Mouse (Mus musculus) embryonic facial prominence, embryonic 14.5 days (tissue): ENCODE results near the gene Dxo. TPM values are rescaled to one million over a fixed set of nuclear protein-coding genes. Genes with fewer than 3 reads are reported as not detected.
"Not testable (repeated sequence)": the region's sequence is repeated elsewhere in the genome, so short reads cannot be mapped to it uniquely, and the experiment has no call there.

Experiments used
- ATAC-seq: fragments of 200-750 bp; cut with Nextera tagmentation; 2 replicates; pipeline ENCODE4 v1.8.0; 2017; ENCODE audit warnings: low read depth, moderate number of reproducible peaks, moderate TSS enrichment
- DNase-seq: peaks from one replicate; pipeline ENCODE4 v3.0.0-alpha.2; 2015; ENCODE audit warnings: low spot score
- H3K27ac ChIP-seq: fragments of 300-500 bp; sonication (generic); replicated peaks from 2 replicates; pipeline ENCODE4 v1.5.1; 2014; ENCODE audit warnings: low read depth, mild to moderate bottlenecking, low read length, moderate library complexity
- H3K27me3 ChIP-seq: fragments of 300-500 bp; sonication (generic); replicated peaks from 2 replicates; pipeline ENCODE4 v1.6.1; 2014; ENCODE audit warnings: low read length; ENCODE audit not compliant: control insufficient read depth, insufficient read depth
- H3K36me3 ChIP-seq: fragments of 300-500 bp; sonication (generic); 2 replicates; pipeline ENCODE4 v1.6.1; 2014; ENCODE audit warnings: low read length, mixed read lengths; ENCODE audit not compliant: control insufficient read depth, insufficient read depth
- H3K4me1 ChIP-seq: fragments of 300-500 bp; sonication (generic); 2 replicates; pipeline ENCODE4 v1.6.1; 2014; ENCODE audit warnings: antibody characterized with exemption, low read length; ENCODE audit not compliant: control insufficient read depth, insufficient read depth
- H3K4me2 ChIP-seq: fragments of 300-500 bp; sonication (generic); 2 replicates; pipeline ENCODE4 v1.6.1; 2014; ENCODE audit warnings: low read depth, mild to moderate bottlenecking, low read length, moderate library complexity, mixed read lengths
- H3K4me3 ChIP-seq: fragments of 300-500 bp; sonication (generic); 2 replicates; pipeline ENCODE4 v1.5.1; 2014; ENCODE audit warnings: low read depth, mild to moderate bottlenecking, low read length
- H3K9ac ChIP-seq: fragments of 300-500 bp; sonication (generic); 2 replicates; pipeline ENCODE4 v1.6.1; 2014; ENCODE audit warnings: low read depth, mild to moderate bottlenecking, low read length, moderate library complexity, mixed read lengths
- H3K9me3 ChIP-seq: fragments of 300-500 bp; sonication (generic); 2 replicates; pipeline ENCODE4 v1.6.1; 2016; ENCODE audit warnings: low read length; ENCODE audit not compliant: control insufficient read depth
- WGBS: fragments of 180-500 bp; shearing (Covaris S2); extraction: QIAGEN DNeasy Blood & Tissue Kit; methylation state at CpG from one replicate; pipeline ENCODE4 v1.1.7; 2014; 5-methylcytosine and 5-hydroxymethylcytosine counted together
- polyA plus RNA-seq: library from polyadenylated mRNA; unstranded; fragments of >200 nt; fragmentation: Nextera tagmentation; extraction: Ambion mirVana; gene quantifications from 2 replicates; pipeline ENCODE4 v1.2.1, GENCODE M21; 2014

The Dxo gene
- polyA plus RNA-seq, 1 experiment from 2014 or later: 53.0 TPM

- ATAC-seq: no peak
- no peaks in the 10 kb centered on the region for H3K4me1 ChIP-seq
- no peaks in the 10 kb centered on the region for H3K9me3 ChIP-seq
- H3K27me3 ChIP-seq: no peaks in the 10 kb centered on the region
- H3K27ac ChIP-seq: no peak overlapping the region
- no peak overlapping the region for H3K4me2 ChIP-seq
- no peak for DNase-seq
- no peaks in the 10 kb centered on the region for H3K36me3 ChIP-seq
- 81% methylated on average over 14 of the region's 15 CpGs for WGBS
- no peak overlapping the region for H3K4me3 ChIP-seq
- no peak overlapping the region for H3K9ac ChIP-seq
Observed at GRCm38 (mm10) chr17:34811275-34811674, 25.5 kb upstream of the Dxo start.

- H3K36me3 ChIP-seq, DNase-seq, H3K4me1 ChIP-seq, H3K9me3 ChIP-seq, H3K27ac ChIP-seq, H3K4me2 ChIP-seq, H3K9ac ChIP-seq, H3K4me3 ChIP-seq, H3K27me3 ChIP-seq, ATAC-seq: not testable (repeated sequence)
- 67% methylated on average over 12 of the region's 12 CpGs for WGBS
Observed at GRCm38 (mm10) chr17:34813747-34814146, 23.1 kb upstream of the Dxo start.

DNA sequence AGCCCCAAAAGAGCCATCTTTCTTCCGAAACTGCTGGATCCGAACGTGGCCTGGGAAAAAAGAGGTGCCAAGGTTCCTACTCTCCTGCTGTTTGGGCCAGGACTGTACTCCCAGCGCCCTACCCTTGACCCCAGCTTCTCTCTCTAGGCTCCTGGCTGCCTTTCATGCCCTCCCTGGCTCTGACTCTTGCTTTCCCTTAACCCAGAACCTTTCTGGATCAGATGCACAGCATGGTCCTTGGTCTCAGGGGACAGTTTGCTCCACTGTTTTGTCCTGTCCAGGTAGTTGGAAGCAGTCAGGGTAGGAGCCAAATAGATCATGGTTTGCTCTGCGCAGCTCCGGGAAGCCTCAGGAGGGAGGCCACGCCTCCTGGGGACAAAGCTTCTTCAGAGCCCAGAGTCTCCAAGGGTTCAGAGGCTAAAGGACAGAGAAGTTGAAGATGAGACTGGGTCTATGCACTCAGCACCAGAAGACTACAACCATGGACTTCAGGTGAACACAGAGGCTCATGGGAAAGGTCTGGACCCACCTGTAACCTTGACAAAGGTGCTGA, 21.9 kb upstream of the Dxo start:
- Histone ChIP-seq H3K4me1 (no peaks in the 10 kb centered on the region), H3K36me3 (no peaks in the 10 kb centered on the region), H3K27ac (no peak overlapping the region), H3K4me3 (no peak overlapping the region), H3K9ac (no peak overlapping the region), H3K4me2 (no peak overlapping the region), H3K9me3 (no peaks in the 10 kb centered on the region), H3K27me3 (no peaks in the 10 kb centered on the region)
- WGBS: 79% methylated on average over 7 of the region's 7 CpGs
- ATAC-seq (no peak), DNase-seq (no peak)

- not testable (repeated sequence) for H3K4me1 ChIP-seq, DNase-seq, H3K9me3 ChIP-seq, H3K4me3 ChIP-seq, H3K4me2 ChIP-seq, H3K27ac ChIP-seq, ATAC-seq, H3K9ac ChIP-seq, H3K27me3 ChIP-seq
- 89% methylated on average over 1 of the region's 1 CpGs for WGBS
- peaks cover 57% of the 10 kb centered on the region for H3K36me3 ChIP-seq
Observed at GRCm38 (mm10) chr17:34830776-34831175, 6.0 kb upstream of the Dxo start.

- peak overlapping the region; percentile 73 for H3K9ac ChIP-seq
- peaks cover 59% of the 10 kb centered on the region for H3K36me3 ChIP-seq
- peak overlapping the region; percentile 84 for H3K27ac ChIP-seq
- no peaks in the 10 kb centered on the region for H3K27me3 ChIP-seq
- H3K4me1 ChIP-seq: peaks cover 15% of the 10 kb centered on the region
- 6% methylated on average over 32 of the region's 48 CpGs for WGBS
- DNase-seq: no peak
- H3K4me2 ChIP-seq: peak overlapping the region; percentile 98
- H3K4me3 ChIP-seq: peak overlapping the region; percentile 65
- peak; percentile 74 for ATAC-seq
- H3K9me3 ChIP-seq: no peaks in the 10 kb centered on the region
Observed at GRCm38 (mm10) chr17:34836155-34836855, 514 bp upstream of the Dxo start.

DNA sequence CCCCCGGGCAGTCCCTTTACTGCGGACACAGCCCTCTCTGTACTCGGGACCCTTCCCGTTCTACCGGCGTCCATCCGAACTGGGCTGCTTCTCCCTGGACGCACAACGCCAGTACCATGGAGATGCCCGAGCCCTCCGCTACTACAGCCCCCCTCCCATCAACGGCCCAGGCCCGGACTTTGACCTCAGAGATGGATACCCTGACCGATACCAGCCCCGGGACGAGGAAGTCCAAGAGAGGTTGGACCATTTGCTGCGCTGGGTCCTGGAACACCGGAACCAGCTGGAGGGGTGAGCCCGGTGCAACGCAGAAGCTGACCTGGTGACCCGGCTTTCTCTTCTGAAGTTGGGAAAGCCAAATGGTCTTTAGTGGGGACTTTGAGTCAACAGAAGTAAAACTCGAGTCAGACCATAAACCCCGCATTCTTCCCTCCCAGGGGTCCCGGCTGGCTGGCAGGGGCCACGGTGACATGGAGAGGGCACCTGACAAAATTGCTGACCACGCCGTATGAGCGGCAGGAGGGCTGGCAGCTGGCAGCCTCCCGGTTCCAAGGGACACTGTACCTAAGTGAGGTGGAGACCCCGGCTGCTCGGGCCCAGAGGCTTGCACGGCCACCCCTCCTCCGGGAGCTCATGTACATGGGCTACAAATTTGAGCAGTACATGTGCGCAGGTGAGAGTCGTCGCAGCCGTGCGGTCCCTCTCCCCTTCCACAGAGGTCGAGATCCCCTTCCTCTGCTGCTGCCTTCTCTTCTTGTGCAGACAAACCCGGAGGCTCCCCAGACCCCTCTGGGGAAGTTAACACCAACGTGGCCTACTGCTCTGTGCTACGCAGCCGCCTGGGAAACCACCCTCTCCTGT, 875 bp downstream of the Dxo start:
- H3K4me2 ChIP-seq: peak overlapping the region; percentile 98
- no peak for DNase-seq
- H3K27me3 ChIP-seq: no peaks in the 10 kb centered on the region
- peak overlapping the region; percentile 84 for H3K27ac ChIP-seq
- H3K9me3 ChIP-seq: no peaks in the 10 kb centered on the region
- 49% methylated on average over 33 of the region's 43 CpGs for WGBS
- peaks cover 67% of the 10 kb centered on the region for H3K36me3 ChIP-seq
- H3K4me3 ChIP-seq: peak overlapping the region; percentile 65
- peak overlapping the region; percentile 80 for H3K9ac ChIP-seq
- H3K4me1 ChIP-seq: peaks cover 15% of the 10 kb centered on the region
- ATAC-seq: peak; percentile 13; the same call in 1 of the 2 replicates

GRCm38 (mm10) chr17:34838785-34839184, 2.0 kb downstream of the Dxo start:
- 91% methylated on average over 7 of the region's 7 CpGs for WGBS
- Histone ChIP-seq H3K4me1 (peaks cover 15% of the 10 kb centered on the region), H3K36me3 (peaks cover 71% of the 10 kb centered on the region), H3K4me2 (no peak overlapping the region), H3K27me3 (no peaks in the 10 kb centered on the region), H3K4me3 (no peak overlapping the region), H3K9ac (no peak overlapping the region), H3K9me3 (no peaks in the 10 kb centered on the region), H3K27ac (no peak overlapping the region)
- ATAC-seq (no peak), DNase-seq (no peak)

DNA sequence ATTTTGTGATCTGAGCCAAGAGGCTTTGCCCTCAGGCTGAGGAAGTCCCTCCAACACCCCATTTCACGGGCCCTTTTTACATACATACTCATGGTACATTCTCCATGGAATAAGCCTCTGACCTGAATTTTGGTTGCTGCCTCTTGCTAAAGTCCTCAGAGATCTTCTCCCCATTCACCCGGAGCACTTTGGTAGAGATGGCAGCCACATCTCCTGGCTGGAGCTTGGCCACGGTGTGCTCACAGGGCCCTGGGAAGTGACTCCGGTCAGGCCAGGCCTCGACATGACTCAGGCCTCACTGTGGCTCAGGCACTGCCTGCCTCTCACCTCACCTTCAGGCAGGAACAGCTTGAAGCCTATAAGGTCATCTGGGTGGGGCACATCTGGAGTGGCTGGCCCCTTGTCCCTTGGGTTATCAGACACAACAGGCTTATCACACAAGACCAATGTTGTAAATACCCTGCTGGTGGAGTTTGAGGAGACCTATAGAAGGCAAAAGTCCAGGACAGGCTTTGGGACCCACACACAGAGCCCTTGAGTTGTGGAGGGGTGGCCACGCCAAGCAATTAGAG, 4.0 kb downstream of the Dxo start:
- Histone ChIP-seq H3K4me2 (no peak overlapping the region), H3K4me1 (peaks cover 13% of the 10 kb centered on the region), H3K27ac (no peak overlapping the region), H3K9ac (no peak overlapping the region), H3K9me3 (no peaks in the 10 kb centered on the region), H3K4me3 (no peak overlapping the region), H3K27me3 (no peaks in the 10 kb centered on the region), H3K36me3 (peaks cover 73% of the 10 kb centered on the region)
- WGBS: 84% methylated on average over 6 of the region's 6 CpGs
- DNase-seq (no peak), ATAC-seq (no peak)
